Mouse (Mus musculus) testis, adult 2 months (tissue): ENCODE measurements around the gene Arhgap18.

Experiments used
- CTCF ChIP-seq: fragments of 200-500 bp; IDR thresholded peaks from 2 replicates; pipeline ENCODE4 v1.5.1; 2012; ENCODE audit warnings: low read depth, mild to moderate bottlenecking, inconsistent platforms, low read length, moderate library complexity; ENCODE audit not compliant: control insufficient read depth, insufficient read depth, insufficient replicate concordance
- POLR2A ChIP-seq: fragments of 200-500 bp; IDR thresholded peaks from 2 replicates; pipeline ENCODE4 v1.6.1; 2012; ENCODE audit warnings: low read depth, mild to moderate bottlenecking, inconsistent platforms, low read length, moderate library complexity; ENCODE audit not compliant: control insufficient read depth

DNA sequence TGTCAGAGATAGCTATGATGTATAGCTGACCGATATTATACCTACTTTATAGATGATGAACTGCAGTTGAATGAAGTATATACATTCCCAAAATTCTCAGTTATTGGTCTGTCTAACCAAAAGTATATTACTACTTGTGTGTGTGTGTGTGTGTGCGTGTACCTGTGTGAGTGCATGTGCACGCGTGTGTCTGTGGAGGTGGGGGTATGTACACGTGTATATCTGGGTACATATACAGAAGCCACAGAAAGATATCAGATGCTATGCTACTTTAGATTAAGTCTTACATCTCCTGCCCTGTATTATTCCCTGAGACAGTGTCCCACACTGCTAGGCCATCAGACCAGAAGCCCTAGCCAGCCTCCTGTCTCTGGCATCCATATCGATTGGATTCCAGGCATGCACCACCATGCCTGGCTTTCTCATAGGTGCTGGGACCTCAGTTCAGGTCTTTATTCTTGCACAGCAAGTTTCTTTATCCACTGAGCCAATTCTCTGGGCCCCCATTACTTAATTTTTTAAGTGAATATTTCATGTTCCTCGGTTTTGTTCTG is 42.7 kb upstream of the Arhgap18 start:
- TF ChIP-seq CTCF (no peak), POLR2A (no peak)
